Mouse (Mus musculus) stomach, embryonic 16.5 days (tissue): ENCODE measurements around the gene Tfap2e. TPM values are rescaled to one million over a fixed set of nuclear protein-coding genes. Genes with fewer than 3 reads are reported as not detected.
A peak's percentile ranks its signal among the peaks of the same experiment; 100 is the strongest.

Experiments
- ATAC-seq: fragments of 200-750 bp; cut with Nextera tagmentation; 2 replicates; pipeline ENCODE4 v1.8.0; 2017; ENCODE audit warnings: moderate number of reproducible peaks, moderate TSS enrichment; ENCODE audit not compliant: insufficient read depth, low FRiP score
- H3K27ac ChIP-seq: fragments of 300-500 bp; sonication (generic); 2 replicates; pipeline ENCODE4 v1.5.1; 2014; ENCODE audit warnings: low read length
- H3K27me3 ChIP-seq: fragments of 300-500 bp; sonication (generic); 2 replicates; pipeline ENCODE4 v1.6.1; 2014; ENCODE audit warnings: low read length, control low read depth, mixed read lengths; ENCODE audit not compliant: control insufficient read depth, insufficient read depth
- H3K36me3 ChIP-seq: fragments of 300-500 bp; sonication (generic); 2 replicates; pipeline ENCODE4 v1.6.1; 2014; ENCODE audit warnings: low read length; ENCODE audit not compliant: control insufficient read depth, insufficient read depth
- H3K4me1 ChIP-seq: fragments of 300-500 bp; sonication (generic); 2 replicates; pipeline ENCODE4 v1.6.1; 2014; ENCODE audit warnings: low read length, control low read depth, mixed read lengths; ENCODE audit not compliant: control insufficient read depth, insufficient read depth
- H3K4me2 ChIP-seq: fragments of 300-500 bp; sonication (generic); 2 replicates; pipeline ENCODE4 v1.6.1; 2014; ENCODE audit warnings: low read depth, low read length, mixed read lengths
- H3K4me3 ChIP-seq: fragments of 300-500 bp; sonication (generic); replicated peaks from 2 replicates; pipeline ENCODE4 v1.5.1; 2014; ENCODE audit warnings: mild to moderate bottlenecking, low read length
- H3K9ac ChIP-seq: fragments of 300-500 bp; sonication (generic); 2 replicates; pipeline ENCODE4 v1.6.1; 2014; ENCODE audit warnings: low read length
- H3K9me3 ChIP-seq: fragments of 300-500 bp; sonication (generic); replicated peaks from 2 replicates; pipeline ENCODE4 v1.6.1; 2016; ENCODE audit warnings: low read length, control low read depth; ENCODE audit not compliant: control insufficient read depth
- WGBS: fragments of 180-500 bp; shearing (Covaris S2); extraction: QIAGEN DNeasy Blood & Tissue Kit; methylation state at CpG from one replicate; pipeline ENCODE4 v1.1.7; 2014; 5-methylcytosine and 5-hydroxymethylcytosine counted together
- polyA plus RNA-seq: library from polyadenylated mRNA; unstranded; fragments of >200 nt; fragmentation: Nextera tagmentation; extraction: Ambion mirVana; gene quantifications from 2 replicates; pipeline ENCODE4 v1.2.1, GENCODE M21; 2015

The Tfap2e gene
- polyA plus RNA-seq, 1 experiment from 2014 or later: not detected

GRCm38 (mm10) chr4:126769800-126770563, 33.9 kb upstream of the Tfap2e start:
- Histone ChIP-seq H3K9me3 (no peaks in the 10 kb centered on the region), H3K9ac (no peak overlapping the region), H3K4me1 (0 out of 2 replicates have a peak, but pooled peaks cover 2% of the 10 kb centered on the region), H3K4me2 (no peak overlapping the region), H3K27ac (no peak overlapping the region), H3K36me3 (no peaks in the 10 kb centered on the region), H3K4me3 (no peak overlapping the region), H3K27me3 (no peaks in the 10 kb centered on the region)
- WGBS: 75% methylated on average over 9 of the region's 9 CpGs
- ATAC-seq: no peak

DNA sequence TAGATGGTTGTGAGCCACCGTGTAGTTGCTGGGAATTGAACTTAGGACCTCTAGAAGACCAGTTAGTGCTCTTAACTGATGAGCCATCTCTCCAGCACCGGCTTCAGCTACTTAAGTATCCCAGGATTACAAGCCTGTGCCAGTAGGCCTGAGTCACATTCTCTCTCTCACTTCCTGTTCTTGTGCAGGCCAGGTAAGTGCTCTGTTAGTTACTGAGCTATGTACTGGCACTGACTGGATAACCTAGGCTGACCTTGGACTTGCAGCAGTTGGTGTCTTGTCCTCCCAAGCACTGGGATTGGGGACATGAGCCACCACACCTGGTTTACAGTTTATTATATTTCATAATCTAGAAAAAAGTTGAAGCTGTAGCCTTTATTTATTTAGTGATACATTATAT, 27.4 kb upstream of the Tfap2e start:
- no peak for ATAC-seq
- H3K9ac ChIP-seq: no peak overlapping the region
- WGBS: 70% methylated on average over 2 of the region's 2 CpGs
- H3K4me2 ChIP-seq: no peak overlapping the region
- no peak overlapping the region for H3K4me3 ChIP-seq
- no peaks in the 10 kb centered on the region for H3K9me3 ChIP-seq
- peak overlapping the region; percentile 61; the same call in 1 of the 2 replicates for H3K27ac ChIP-seq
- H3K4me1 ChIP-seq: no peaks in the 10 kb centered on the region; the same call in 1 of the 2 replicates
- H3K36me3 ChIP-seq: peaks cover 3% of the 10 kb centered on the region; the same call in 1 of the 2 replicates
- no peaks in the 10 kb centered on the region for H3K27me3 ChIP-seq

GRCm38 (mm10) chr4:126762586-126763359, 26.7 kb upstream of the Tfap2e start:
- ATAC-seq: peak; percentile 92
- Histone ChIP-seq H3K9me3 (no peaks in the 10 kb centered on the region), H3K27ac (peak overlapping the region; percentile 61), H3K27me3 (no peaks in the 10 kb centered on the region), H3K4me2 (no peak overlapping the region), H3K4me3 (no peak overlapping the region), H3K9ac (no peak overlapping the region), H3K4me1 (no peaks in the 10 kb centered on the region; the same call in 1 of the 2 replicates), H3K36me3 (peaks cover 3% of the 10 kb centered on the region; the same call in 1 of the 2 replicates)
- whole genome bisulfite sequencing: 57% methylated on average over 11 of the region's 11 CpGs

DNA sequence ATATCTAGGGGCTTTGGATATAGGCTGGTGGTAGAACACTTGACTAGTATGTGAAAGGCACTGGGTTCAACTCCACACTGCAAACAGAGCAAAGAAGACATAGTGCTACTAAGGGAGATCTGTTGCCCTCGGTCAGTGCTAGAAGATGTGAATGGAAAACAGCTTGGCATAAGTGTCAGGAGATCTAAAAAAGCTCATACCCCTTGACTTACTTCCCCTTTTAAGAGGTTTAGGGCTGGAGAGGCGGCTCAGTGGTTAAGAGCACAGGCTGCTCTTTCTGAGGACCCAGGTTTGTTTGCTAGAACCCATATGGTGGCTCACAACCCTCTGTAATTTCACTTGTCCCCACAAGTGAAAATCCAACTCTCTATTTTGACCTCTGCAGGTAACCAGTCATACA, 23.4 kb upstream of the Tfap2e start:
- no peak overlapping the region for H3K4me3 ChIP-seq
- H3K9me3 ChIP-seq: no peaks in the 10 kb centered on the region
- no peak overlapping the region for H3K27ac ChIP-seq
- peaks cover 6% of the 10 kb centered on the region; the same call in 1 of the 2 replicates for H3K36me3 ChIP-seq
- peaks cover 4% of the 10 kb centered on the region for H3K4me1 ChIP-seq
- ATAC-seq: no peak
- no peak overlapping the region for H3K4me2 ChIP-seq
- no peaks in the 10 kb centered on the region for H3K27me3 ChIP-seq
- 85% methylated on average over 2 of the region's 2 CpGs for WGBS
- no peak overlapping the region for H3K9ac ChIP-seq

GRCm38 (mm10) chr4:126758299-126758698, 22.3 kb upstream of the Tfap2e start:
- WGBS: 76% methylated on average over 5 of the region's 5 CpGs
- Histone ChIP-seq H3K9me3 (no peaks in the 10 kb centered on the region), H3K27ac (no peak overlapping the region), H3K27me3 (no peaks in the 10 kb centered on the region), H3K4me2 (no peak overlapping the region), H3K4me3 (no peak overlapping the region), H3K36me3 (peaks cover 6% of the 10 kb centered on the region; the same call in 1 of the 2 replicates), H3K4me1 (peaks cover 7% of the 10 kb centered on the region), H3K9ac (no peak overlapping the region)
- ATAC-seq: no peak

- H3K4me1 ChIP-seq: peaks cover 15% of the 10 kb centered on the region
- peaks cover 6% of the 10 kb centered on the region; the same call in 1 of the 2 replicates for H3K36me3 ChIP-seq
- no peak overlapping the region for H3K4me2 ChIP-seq
- H3K27ac ChIP-seq: no peak overlapping the region
- no peak overlapping the region for H3K9ac ChIP-seq
- no peaks in the 10 kb centered on the region for H3K27me3 ChIP-seq
- no peak overlapping the region for H3K4me3 ChIP-seq
- H3K9me3 ChIP-seq: no peaks in the 10 kb centered on the region
- ATAC-seq: no peak
- 72% methylated on average over 4 of the region's 4 CpGs for WGBS
These were observed 20.7 kb upstream of the Tfap2e start for GRCm38 (mm10) chr4:126756766-126757165.

DNA sequence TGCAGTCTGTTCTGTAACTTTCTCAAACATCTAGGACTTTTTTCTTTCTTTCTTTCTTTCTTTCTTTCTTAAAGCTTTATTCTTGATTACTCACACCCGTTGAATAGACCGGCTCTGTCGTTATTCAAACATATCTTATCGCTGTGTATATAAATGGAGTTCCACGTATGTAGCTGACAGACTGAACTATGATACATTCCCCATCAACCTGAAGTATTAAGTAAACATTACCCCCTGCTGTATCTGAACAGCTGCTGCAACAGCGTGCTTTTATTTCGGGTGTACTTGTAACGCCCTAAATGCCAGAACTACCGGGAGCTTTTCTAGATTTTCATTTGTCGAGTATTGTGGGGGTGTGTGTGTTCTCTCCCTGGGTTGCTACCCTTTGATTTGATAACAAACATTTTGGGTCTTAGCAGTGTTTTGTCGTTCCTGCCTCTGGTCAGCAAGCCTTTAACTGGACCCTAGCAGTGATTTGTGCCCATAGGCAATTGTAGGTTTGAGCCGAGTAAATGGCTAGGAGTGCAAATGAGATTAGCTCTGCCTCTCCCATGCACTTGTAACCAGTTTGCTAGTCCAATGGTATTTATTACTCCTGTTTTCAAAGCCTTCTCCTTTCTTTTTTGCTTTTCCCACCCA, 18.8 kb upstream of the Tfap2e start:
- Histone ChIP-seq H3K4me3 (peak overlapping the region; percentile 97; the same call in 1 of the 2 replicates), H3K9ac (peak overlapping the region; percentile 35), H3K4me1 (peaks cover 19% of the 10 kb centered on the region), H3K27me3 (no peaks in the 10 kb centered on the region), H3K36me3 (0 out of 2 replicates have a peak, but pooled peaks cover 3% of the 10 kb centered on the region), H3K4me2 (peak overlapping the region; percentile 93), H3K9me3 (no peaks in the 10 kb centered on the region), H3K27ac (peak overlapping the region; percentile 98)
- ATAC-seq: no peak
- WGBS: 25% methylated on average over 12 of the region's 12 CpGs

DNA sequence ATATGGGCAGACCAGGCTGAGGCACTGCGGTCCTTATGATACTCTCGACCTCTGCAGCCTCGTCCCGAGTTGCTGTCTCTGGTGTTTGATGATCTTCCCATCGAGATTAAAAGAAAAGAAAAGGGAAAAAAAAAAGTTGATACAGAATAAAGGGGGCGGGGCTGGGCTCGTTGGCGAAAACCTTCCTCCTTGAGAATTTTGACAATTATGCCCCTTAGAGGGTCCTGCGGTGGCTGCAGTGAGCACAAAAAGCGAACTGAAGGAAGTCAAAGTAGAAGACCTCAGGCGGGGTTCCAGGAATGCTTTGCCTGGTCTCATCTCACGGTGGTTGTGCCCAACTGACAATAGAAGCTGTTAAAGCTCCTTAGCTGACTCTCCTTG, 18.2 kb upstream of the Tfap2e start:
- 0 out of 2 replicates have a peak, but pooled peaks cover 3% of the 10 kb centered on the region for H3K36me3 ChIP-seq
- ATAC-seq: no peak
- no peaks in the 10 kb centered on the region for H3K9me3 ChIP-seq
- peak overlapping the region; percentile 93 for H3K9ac ChIP-seq
- peak overlapping the region; percentile 98 for H3K27ac ChIP-seq
- peak overlapping the region; percentile 93 for H3K4me2 ChIP-seq
- peaks cover 24% of the 10 kb centered on the region for H3K4me1 ChIP-seq
- H3K27me3 ChIP-seq: no peaks in the 10 kb centered on the region
- WGBS: 1% methylated on average over 12 of the region's 12 CpGs
- H3K4me3 ChIP-seq: peak overlapping the region; percentile 97
